Mouse (Mus musculus): ENCODE measurements around the gene Preb. TPM values are rescaled to one million over a fixed set of nuclear protein-coding genes. Genes with fewer than 3 reads are reported as not detected.

Gene Preb
- polyA plus RNA-seq, 1 experiment from 2014 or later = 136 TPM

GRCm38 (mm10) chr5:30954065-30954464 lies 6.1 kb downstream of the Preb start:
- H3K36me3 ChIP-seq = peaks cover 67% of the 10 kb centered on the region
- H3K27me3 ChIP-seq = no peaks in the 10 kb centered on the region
- no peaks in the 10 kb centered on the region for H3K9me3 ChIP-seq
- ATAC-seq (ENCODE audit: low FRiP score, low read depth) = no peak
- 96% methylated on average over 6 of the region's 6 CpGs for WGBS
- H3K4me2 ChIP-seq (replicated peaks) = no peak overlapping the region
- peaks cover 32% of the 10 kb centered on the region for H3K4me1 ChIP-seq
- H3K4me3 ChIP-seq = no peak overlapping the region
- no peak overlapping the region for H3K9ac ChIP-seq
- no peak overlapping the region for H3K27ac ChIP-seq

GRCm38 (mm10) chr5:30952551-30952950 lies 7.6 kb downstream of the Preb start:
- peaks cover 53% of the 10 kb centered on the region for H3K36me3 ChIP-seq
- no peak overlapping the region for H3K9ac ChIP-seq
- H3K27me3 ChIP-seq = no peaks in the 10 kb centered on the region
- ATAC-seq (ENCODE audit: low FRiP score, low read depth) = no peak
- no peak overlapping the region; the same call in 1 of the 2 replicates for H3K27ac ChIP-seq
- H3K4me1 ChIP-seq = peaks cover 22% of the 10 kb centered on the region
- no peak overlapping the region for H3K4me2 ChIP-seq (replicated peaks)
- H3K9me3 ChIP-seq = no peaks in the 10 kb centered on the region
- 90% methylated on average over 5 of the region's 5 CpGs for WGBS
- H3K4me3 ChIP-seq = no peak overlapping the region

GRCm38 (mm10) chr5:30951706-30952105 lies 8.5 kb downstream of the Preb start:
- Histone ChIP-seq H3K27ac (no peak overlapping the region), H3K9ac (no peak overlapping the region), H3K27me3 (no peaks in the 10 kb centered on the region), H3K9me3 (no peaks in the 10 kb centered on the region), H3K4me1 (peaks cover 19% of the 10 kb centered on the region), H3K4me3 (no peak overlapping the region), H3K36me3 (peaks cover 48% of the 10 kb centered on the region), H3K4me2 (replicated peaks) (no peak overlapping the region)
- 86% methylated on average over 6 of the region's 6 CpGs for whole genome bisulfite sequencing
- ATAC-seq (ENCODE audit: low FRiP score, low read depth) = no peak

- no peak for ATAC-seq (ENCODE audit: low FRiP score, low read depth)
- Histone ChIP-seq H3K27me3 (peaks cover 2% of the 10 kb centered on the region; the same call in 1 of the 2 replicates), H3K36me3 (peaks cover 45% of the 10 kb centered on the region), H3K4me3 (no peak overlapping the region), H3K9me3 (no peaks in the 10 kb centered on the region), H3K9ac (no peak overlapping the region), H3K4me2 (replicated peaks) (no peak overlapping the region), H3K4me1 (peaks cover 19% of the 10 kb centered on the region), H3K27ac (no peak overlapping the region)
- 92% methylated on average over 2 of the region's 2 CpGs for WGBS
Measured at GRCm38 (mm10) chr5:30950922-30951321, 9.2 kb downstream of the Preb start.

DNA sequence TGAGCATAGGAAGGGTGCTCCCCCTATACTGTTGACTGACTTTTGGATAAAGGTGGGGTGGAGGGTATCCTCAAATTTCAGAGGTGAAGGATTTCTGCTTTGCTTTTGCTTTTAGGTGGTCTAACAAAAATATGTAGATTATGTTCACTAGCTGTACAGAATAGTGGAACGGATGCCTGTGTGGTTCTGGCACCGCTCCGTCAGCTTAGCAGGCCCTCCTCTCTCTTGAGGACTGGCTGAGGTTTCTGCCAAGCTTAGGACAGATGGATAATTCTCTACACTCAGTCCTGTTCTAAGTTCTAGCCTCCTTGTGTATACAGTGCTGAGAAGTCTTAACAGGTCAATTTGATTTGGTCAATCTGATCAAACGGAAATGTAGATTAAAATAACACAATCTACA lies 9.7 kb downstream of the Preb start:
- peak; percentile 2; the same call in 1 of the 2 replicates for ATAC-seq (ENCODE audit: low FRiP score, low read depth)
- Histone ChIP-seq H3K4me3 (peak overlapping the region; percentile 53), H3K27ac (peak overlapping the region; percentile 83), H3K9me3 (no peaks in the 10 kb centered on the region), H3K4me2 (replicated peaks) (peak overlapping the region; percentile 83), H3K36me3 (peaks cover 40% of the 10 kb centered on the region), H3K27me3 (peaks cover 7% of the 10 kb centered on the region; the same call in 1 of the 2 replicates), H3K9ac (peak overlapping the region; percentile 72), H3K4me1 (peaks cover 21% of the 10 kb centered on the region)
- 70% methylated on average over 4 of the region's 4 CpGs for WGBS

- ATAC-seq (ENCODE audit: low FRiP score, low read depth) = peak; percentile 90
- under 1% methylated on average over 31 of the region's 31 CpGs for WGBS
- Histone ChIP-seq H3K27ac (peak overlapping the region; percentile 83), H3K36me3 (peaks cover 34% of the 10 kb centered on the region), H3K4me3 (peak overlapping the region; percentile 53), H3K27me3 (peaks cover 13% of the 10 kb centered on the region), H3K9ac (peak overlapping the region; percentile 72), H3K9me3 (no peaks in the 10 kb centered on the region), H3K4me1 (peaks cover 24% of the 10 kb centered on the region), H3K4me2 (replicated peaks) (peak overlapping the region; percentile 83)
Measured at GRCm38 (mm10) chr5:30949654-30950326, 10.4 kb downstream of the Preb start.

DNA sequence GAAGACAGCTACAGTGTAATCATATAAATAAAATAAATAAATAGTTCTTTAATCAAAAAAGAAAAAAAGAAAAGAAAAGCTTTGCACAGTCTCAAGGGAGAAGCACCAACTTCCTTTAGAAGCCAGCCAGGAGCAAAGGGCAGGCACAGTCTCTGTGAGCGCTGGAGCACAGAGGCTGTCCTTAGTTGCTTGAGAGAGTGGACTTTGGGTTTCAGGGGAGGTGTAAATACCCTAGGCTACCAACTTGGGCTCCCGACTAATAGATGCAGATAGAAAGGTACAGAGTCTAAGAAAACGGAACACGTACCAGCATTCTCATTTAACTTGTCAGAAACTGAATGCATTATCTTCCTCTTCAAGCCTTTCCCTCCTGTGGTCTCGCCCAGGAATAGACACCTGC lies 11.5 kb downstream of the Preb start:
- Histone ChIP-seq H3K4me2 (replicated peaks) (no peak overlapping the region), H3K4me3 (no peak overlapping the region), H3K27me3 (peaks cover 18% of the 10 kb centered on the region), H3K27ac (no peak overlapping the region), H3K9me3 (no peaks in the 10 kb centered on the region), H3K36me3 (peaks cover 22% of the 10 kb centered on the region), H3K4me1 (peaks cover 24% of the 10 kb centered on the region), H3K9ac (no peak overlapping the region)
- no peak for ATAC-seq (ENCODE audit: low FRiP score, low read depth)
- 77% methylated on average over 5 of the region's 5 CpGs for WGBS

DNA sequence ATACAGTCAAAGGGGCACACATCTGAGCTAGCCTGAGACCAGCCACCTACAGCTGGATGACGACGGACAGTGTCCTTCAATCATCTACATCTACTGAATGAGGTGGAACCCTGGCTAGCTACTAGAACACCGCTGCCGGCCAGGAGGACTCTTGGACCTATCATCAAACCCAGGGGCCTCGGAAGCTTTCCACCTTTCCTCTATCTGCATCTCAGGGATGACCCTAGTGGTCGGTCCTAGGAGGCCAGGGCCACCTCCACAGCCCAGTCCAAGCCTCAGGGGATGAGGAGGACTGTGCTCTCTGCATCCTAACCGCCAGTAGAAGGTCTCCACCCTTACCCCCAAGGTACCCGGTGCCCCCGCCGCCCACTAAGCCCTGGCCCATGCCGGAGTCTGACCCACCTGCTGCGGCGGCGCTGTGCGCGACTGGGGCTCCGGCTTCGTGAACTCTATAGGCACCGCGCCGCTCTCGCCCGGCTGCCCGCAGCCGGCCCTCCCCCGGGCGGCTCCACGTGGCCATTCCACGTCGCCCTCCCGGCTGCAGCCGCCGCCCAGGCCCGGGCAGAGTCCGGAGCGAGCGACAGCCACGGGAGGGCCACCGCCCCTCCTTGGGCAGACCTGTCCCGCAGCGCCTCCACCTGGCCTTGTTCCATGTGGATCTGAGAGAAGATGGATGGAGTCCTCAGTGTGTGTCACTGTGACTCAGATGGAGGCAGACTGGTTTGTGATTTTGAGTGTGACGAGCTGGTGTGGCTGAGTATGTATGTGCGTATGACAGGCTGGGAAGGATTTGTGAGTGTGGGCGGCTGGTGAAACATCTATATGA lies 15.0 kb downstream of the Preb start, which contains the start of gene Cgref1:
Gene Cgref1 (minus strand): TSS at position 636 of the 826 bp plus-strand sequence.
- Histone ChIP-seq H3K4me2 (replicated peaks) (peak within 1 kb of the TSS; percentile 92), H3K9me3 (no peaks in the 10 kb centered on the region), H3K4me3 (peak within 1 kb of the TSS; percentile 54), H3K27ac (no peak within 1 kb of the TSS), H3K9ac (peak within 1 kb of the TSS; percentile 74), H3K4me1 (peaks cover 19% of the 10 kb centered on the region), H3K27me3 (peaks cover 18% of the 10 kb centered on the region), H3K36me3 (no peaks in the 10 kb centered on the region)
- ATAC-seq (ENCODE audit: low FRiP score, low read depth) = peak; percentile 30; the same call in 1 of the 2 replicates
- 7% methylated on average over 44 of the region's 44 CpGs for WGBS

DNA sequence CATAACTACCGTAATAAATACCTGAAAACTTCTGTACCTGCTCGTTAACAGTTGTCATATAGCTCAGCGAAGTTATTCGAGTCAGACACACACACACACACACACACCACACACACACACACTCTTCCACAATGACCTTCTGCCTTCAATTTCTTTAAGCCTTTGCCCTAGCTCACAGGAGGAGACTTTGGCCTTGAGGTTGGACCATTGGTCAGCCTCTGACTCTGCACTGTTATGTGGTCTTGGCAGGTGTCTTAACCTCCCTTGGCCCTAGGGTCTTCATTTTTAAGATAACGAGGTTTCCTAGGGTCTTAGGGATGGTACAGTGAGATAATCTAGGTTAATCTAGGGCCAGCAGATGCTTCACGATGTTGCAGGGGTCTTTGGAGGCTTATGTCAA lies 15.8 kb downstream of the Preb start:
- WGBS = 81% methylated on average over 6 of the region's 6 CpGs
- no peaks in the 10 kb centered on the region for H3K9me3 ChIP-seq
- no peak overlapping the region for H3K27ac ChIP-seq
- H3K4me2 ChIP-seq (replicated peaks) = peak overlapping the region; percentile 92; the same call in 1 of the 2 replicates
- H3K36me3 ChIP-seq = no peaks in the 10 kb centered on the region
- H3K4me3 ChIP-seq = no peak overlapping the region
- H3K9ac ChIP-seq = no peak overlapping the region
- H3K27me3 ChIP-seq = peaks cover 18% of the 10 kb centered on the region
- peaks cover 13% of the 10 kb centered on the region for H3K4me1 ChIP-seq
- ATAC-seq (ENCODE audit: low FRiP score, low read depth) = no peak

DNA sequence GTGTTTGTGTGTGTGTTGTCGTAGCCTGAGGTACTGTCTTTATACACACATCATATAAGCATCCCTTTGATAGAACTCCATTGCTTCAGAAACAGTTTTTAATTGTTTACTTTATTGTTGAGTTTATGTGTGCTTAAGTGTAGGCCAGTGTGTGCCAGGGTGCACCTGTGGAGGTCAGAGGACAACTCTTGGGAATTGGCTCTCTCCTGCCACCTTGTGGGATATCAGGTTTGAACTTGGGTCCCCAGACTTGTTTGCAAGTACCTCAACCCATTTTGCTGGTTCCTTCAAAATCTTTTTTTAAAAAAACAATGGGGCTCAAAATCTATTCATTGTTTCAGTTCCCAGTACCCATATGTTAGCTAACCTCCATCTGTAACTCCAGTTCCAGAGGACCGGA lies 17.2 kb downstream of the Preb start:
- H3K27me3 ChIP-seq = peaks cover 18% of the 10 kb centered on the region
- H3K4me2 ChIP-seq (replicated peaks) = no peak overlapping the region

GRCm38 (mm10) chr5:30934725-30935461 lies 25.3 kb downstream of the Preb start:
- H3K4me2 ChIP-seq (replicated peaks) = no peak overlapping the region
- no peaks in the 10 kb centered on the region for H3K27me3 ChIP-seq
- no peak overlapping the region for H3K27ac ChIP-seq
- H3K4me3 ChIP-seq = no peak overlapping the region
- 90% methylated on average over 5 of the region's 5 CpGs for WGBS
- no peak for ATAC-seq (ENCODE audit: low FRiP score, low read depth)
- H3K9me3 ChIP-seq = no peaks in the 10 kb centered on the region
- H3K9ac ChIP-seq = no peak overlapping the region
- H3K4me1 ChIP-seq = peaks cover 5% of the 10 kb centered on the region; the same call in 1 of the 2 replicates
- H3K36me3 ChIP-seq = no peaks in the 10 kb centered on the region

More for the DNA sequence above, 17.2 kb downstream of the Preb start:
- 96% methylated on average over 2 of the region's 2 CpGs for WGBS
- Histone ChIP-seq H3K27ac (no peak overlapping the region), H3K9ac (no peak overlapping the region), H3K4me1 (0 out of 2 replicates have a peak, but pooled peaks cover 4% of the 10 kb centered on the region), H3K4me3 (no peak overlapping the region), H3K9me3 (no peaks in the 10 kb centered on the region), H3K36me3 (no peaks in the 10 kb centered on the region)
- ATAC-seq (ENCODE audit: low FRiP score, low read depth) = no peak
